Mouse (Mus musculus) urinary bladder, adult 2 months (tissue): ENCODE measurements around the gene Tgm1. TPM values are rescaled to one million over a fixed set of nuclear protein-coding genes. Genes with fewer than 3 reads are reported as not detected.

Source experiments
- DNase-seq: peaks from one replicate; pipeline ENCODE4 v3.0.0; 2022; ENCODE audit warnings: low spot score
- polyA plus RNA-seq: library from polyadenylated mRNA; depleted of rRNA; stranded (reverse); fragments of >200 nt; gene quantifications from 2 replicates; pipeline ENCODE4 v1.2.3, GENCODE M21; 2012; rRNA removed

The Tgm1 gene
- 1.1 and 1.4 TPM in 2 replicates for polyA plus RNA-seq

- DNase-seq: no peak
Measured at GRCm38 (mm10) chr14:55713729-55714122, at the start of gene Tgm1. Gene Tgm1 (minus strand): TSS chr14:55713926.

DNA sequence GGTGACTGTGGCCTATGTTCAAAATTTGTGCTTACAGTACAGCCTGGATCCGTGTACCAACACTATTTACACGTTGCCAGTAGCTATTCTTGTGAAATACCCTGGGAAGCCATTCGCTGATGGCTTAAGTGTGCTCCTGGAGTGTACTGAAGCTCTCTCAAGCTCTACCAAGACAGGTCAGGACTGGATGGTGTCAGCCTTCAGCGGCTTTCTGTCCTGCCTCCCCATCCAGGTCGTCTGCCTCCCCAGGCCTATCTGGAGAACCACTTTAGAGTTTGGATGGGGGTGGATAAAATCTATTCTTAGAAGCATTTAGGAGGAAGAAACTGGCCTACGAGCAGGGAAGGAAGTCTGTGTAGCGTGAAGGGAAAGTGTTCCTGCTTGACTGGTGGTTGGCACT is 49.4 kb upstream of the Tgm1 start:
- no peak for DNase-seq

- DNase-seq: no peak
Measured at GRCm38 (mm10) chr14:55762001-55762821, 48.5 kb upstream of the Tgm1 start.

GRCm38 (mm10) chr14:55761163-55761562 is 47.4 kb upstream of the Tgm1 start, which contains the start of gene Ltb4r2:
Gene Ltb4r2 (plus strand): TSS chr14:55761428.
- DNase-seq: no peak

GRCm38 (mm10) chr14:55760156-55760555 is 46.4 kb upstream of the Tgm1 start:
- DNase-seq: peak; percentile 60

DNA sequence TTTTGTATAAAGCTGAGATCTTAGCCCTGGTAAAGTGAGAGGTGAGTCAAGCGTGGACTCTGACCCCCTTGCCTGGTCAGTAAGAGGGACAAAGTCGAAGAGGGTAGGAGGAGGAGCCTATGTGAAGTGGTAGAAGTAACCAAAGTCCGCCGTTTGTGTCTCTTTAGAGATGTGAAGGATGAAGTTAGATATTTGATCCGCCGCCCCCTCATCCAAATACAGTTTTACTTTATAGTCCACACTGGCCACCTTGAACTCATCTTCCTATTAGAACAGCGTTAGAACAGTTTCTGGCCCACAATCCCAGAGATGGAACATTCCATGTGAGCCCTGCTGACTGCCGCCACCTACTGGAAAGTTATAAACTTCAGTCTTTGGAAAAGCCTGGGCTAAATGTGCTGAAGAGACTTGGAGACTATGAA is 44.6 kb upstream of the Tgm1 start, which contains the start of gene Cideb:
Gene Cideb (minus strand): TSS at position 96 of the 422 bp plus-strand sequence.
- DNase-seq: no peak

DNA sequence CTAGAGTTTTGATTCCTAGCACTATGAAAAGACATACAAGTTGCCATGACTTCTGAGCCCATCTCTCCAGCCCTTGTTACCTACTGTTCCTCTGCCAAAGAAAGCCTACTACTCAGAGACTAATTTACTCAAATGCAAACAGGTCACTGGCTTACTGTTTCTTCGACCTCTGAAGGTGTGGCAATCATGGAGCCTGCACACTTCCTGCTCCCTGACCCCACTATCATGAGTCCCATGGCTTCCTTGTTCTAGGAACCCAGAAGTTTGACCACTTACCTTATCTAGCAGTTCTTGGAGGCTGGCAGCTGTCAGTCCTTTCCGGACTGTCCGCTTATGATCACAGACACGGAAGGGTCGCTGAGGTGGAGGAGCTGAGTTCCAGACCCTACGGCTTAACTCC is 43.8 kb upstream of the Tgm1 start:
- no peak for DNase-seq

GRCm38 (mm10) chr14:55747051-55747847 is 33.5 kb upstream of the Tgm1 start:
- DNase-seq: no peak

DNA sequence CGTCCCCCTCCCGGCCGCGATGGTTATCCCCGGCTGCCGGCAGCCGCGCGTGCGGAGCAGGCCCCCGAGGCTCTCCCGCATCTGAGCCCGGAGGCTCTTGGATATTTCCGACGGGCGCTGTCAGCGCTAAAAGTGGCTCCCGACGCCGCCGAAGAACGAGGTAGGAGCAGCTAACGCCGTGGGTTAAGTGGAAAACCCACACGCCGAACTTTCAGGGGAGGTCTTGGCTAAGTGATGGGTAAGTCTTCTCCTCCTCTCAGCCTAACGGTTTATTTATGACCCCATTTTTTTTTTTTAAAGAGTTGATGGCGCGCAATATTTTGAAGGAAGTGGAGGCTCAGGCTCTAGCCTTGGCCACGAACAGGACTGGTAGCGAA is 32.1 kb upstream of the Tgm1 start:
- DNase-seq: no peak

GRCm38 (mm10) chr14:55745180-55745860 is 31.6 kb upstream of the Tgm1 start, which contains the start of the genes Dhrs1 and Nop9:
Gene Dhrs1 (minus strand): TSS chr14:55745690.
Gene Nop9 (plus strand): TSS chr14:55745693.
- DNase-seq: peak; percentile 78

- peak; percentile 65 for DNase-seq
Measured at GRCm38 (mm10) chr14:55743711-55744110, 30.0 kb upstream of the Tgm1 start.

GRCm38 (mm10) chr14:55737086-55737687 is 23.5 kb upstream of the Tgm1 start:
- DNase-seq: no peak

DNA sequence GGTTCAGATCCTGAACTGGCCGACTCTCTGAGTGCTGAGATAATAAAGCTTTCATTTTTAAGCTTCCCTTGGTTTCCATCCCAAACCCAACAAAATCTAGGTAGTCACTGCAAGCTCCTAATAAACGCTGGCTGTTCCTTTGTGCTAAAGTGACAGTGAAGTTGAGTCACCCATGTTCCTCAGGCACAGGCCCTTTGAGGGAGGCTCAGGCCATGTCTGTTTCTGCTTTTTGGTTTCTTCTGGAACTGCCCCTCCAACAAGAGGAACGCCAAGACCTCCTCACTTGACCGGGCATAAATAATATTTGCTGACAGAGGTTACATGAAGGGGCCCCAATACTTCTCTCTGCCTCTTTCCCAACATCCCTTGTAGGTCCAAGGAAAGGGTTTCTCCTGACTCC is 22.0 kb upstream of the Tgm1 start:
- DNase-seq: no peak

DNA sequence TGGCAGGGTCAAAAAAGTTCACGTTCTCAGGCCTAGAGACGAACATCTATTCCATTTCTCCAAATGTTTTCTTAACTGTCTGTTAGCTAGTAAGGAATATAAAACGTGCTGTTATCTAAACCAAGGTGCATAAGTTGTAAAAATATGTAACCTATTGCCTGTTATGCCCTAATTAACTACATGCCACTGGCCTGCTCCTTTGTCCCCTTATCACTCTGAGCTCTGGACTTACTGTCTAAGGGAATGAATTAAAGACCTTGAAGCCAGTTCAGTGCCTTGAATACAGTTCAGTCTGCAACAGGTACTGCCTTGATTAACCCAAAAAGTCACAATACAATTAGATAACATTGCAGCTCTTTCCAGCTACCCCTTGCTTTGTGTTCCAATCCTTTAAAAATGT is 21.6 kb upstream of the Tgm1 start:
- no peak for DNase-seq

- no peak for DNase-seq
Measured at GRCm38 (mm10) chr14:55734869-55735268, 21.1 kb upstream of the Tgm1 start.

- DNase-seq: no peak
Measured at GRCm38 (mm10) chr14:55733889-55734288, 20.2 kb upstream of the Tgm1 start.

DNA sequence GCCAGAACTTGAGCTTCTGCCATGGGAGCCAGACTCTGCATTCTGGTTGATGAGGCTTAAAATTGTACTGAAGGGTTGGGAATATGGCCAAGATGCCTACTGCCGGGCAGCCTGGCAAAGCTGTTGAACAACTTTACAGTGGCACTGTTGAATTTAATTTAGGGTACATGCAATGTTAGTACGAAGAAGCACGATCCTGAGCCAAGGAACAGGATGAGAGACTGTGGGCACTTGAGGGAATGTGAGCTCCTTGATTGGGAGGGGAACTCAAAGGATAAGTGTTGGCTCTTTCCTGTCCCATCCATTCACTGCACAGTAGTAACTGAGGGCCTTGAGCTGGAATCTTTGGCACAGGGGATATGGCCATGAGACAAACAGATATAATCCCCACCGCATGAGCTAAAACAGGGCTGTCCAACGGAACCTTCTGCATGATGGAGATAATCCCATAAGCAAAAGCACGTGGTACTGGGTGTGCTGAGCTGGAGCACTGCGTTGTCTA is 16.9 kb upstream of the Tgm1 start:
- no peak for DNase-seq

DNA sequence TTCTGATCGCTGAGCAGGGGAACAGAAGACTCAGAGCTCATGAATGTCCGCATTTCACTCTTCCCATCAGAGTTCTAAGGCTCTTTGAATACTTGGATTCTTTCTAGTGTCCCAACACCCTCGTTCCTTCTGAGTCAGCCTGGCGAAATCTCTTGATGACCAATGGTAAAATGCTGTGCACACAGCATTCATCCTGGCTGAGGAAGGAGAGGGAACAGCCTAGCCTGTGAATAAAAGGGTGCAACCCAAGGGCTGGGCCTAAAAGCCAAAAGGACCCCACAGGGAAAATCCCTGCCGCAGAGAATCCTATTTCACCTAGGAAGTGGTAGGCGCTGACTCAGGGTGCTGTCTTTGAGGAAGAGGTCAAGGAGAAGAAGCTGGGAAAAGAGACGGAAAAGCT is 16.4 kb upstream of the Tgm1 start:
- DNase-seq: no peak

DNA sequence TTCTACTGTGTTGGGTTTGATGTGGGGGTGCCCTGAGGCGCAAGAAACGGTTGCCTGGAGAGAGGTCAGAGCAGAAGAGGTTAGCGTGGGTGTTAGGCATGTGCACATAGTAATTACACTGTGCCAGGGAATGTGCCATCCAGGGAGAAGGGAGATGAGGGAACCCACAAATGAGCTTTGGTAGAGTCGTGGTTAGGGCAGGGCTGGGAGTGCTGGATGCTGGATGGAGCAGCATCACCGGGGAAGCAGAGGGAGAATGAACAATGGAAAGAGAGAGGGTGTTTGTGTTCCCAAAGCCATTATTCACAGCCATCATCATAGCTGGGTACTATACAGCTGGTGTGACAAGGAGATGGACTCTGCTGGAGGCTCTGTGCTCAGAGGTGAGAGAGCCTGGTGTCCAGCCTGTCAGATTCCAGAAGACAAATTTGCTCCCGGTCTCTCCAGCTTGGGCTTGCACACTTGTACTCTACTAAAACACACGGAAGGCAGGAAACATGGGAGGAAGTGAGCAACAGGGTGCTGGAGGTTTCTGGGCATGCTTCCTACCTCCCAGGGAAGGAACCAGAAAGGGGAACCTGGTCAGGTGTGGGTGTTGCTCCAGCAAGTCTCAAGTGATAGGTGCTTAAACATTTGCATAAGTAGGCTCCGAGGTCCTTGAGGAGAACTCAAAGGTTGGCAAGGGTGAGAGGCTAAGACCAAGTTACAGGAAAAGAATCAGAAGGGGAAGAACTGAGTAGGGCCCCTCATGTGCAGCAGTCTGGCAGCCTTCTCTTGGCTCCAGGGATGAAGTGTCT is 14.4 kb upstream of the Tgm1 start:
- DNase-seq: no peak

- no peak for DNase-seq
Measured at GRCm38 (mm10) chr14:55726261-55726660, 12.5 kb upstream of the Tgm1 start.

DNA sequence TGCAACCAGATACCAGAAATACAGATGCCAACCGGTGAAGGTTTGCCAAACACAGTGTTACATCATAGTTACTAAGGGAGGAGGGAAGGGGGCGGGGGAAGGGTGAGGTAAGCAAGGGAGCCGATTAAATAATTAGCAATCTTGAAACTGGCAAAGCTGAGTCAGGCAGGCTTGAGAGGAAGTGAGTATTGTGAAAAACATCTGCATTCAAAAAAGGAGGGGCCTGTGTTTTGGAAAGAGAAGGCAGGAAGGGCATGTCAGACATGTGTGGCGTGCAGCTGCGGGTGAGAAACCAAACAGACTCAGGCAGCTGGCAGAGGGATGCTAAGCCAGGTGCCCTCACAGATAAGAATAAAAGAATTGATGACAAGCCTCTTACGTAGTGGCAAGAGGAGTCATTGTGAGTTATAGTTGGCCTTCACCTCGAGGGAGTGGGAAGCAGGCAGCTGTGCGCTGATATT is 10.7 kb upstream of the Tgm1 start:
- DNase-seq: no peak
